Mouse (Mus musculus) small intestine, adult 2 months (tissue): ENCODE data around the gene Fes.

Experiments used
- CTCF ChIP-seq: fragments of 200-500 bp; IDR thresholded peaks from 2 replicates; pipeline ENCODE4 v1.5.1; 2012; ENCODE audit warnings: low read depth, mild to moderate bottlenecking, control low read depth, inconsistent platforms, low read length, moderate library complexity, mixed read lengths; ENCODE audit not compliant: insufficient replicate concordance, insufficient read length; ENCODE audit errors: extremely low read depth
- POLR2A ChIP-seq: fragments of 200-500 bp; IDR thresholded peaks from 2 replicates; pipeline ENCODE4 v1.6.1; 2012; ENCODE audit warnings: low read depth, mild to moderate bottlenecking, control low read depth, inconsistent platforms, low read length, moderate library complexity

GRCm38 (mm10) chr7:80424722-80425121, 37.0 kb upstream of the Fes start:
- TF ChIP-seq CTCF (peak; percentile 41; the same call in 1 of the 2 replicates), POLR2A (no peak)
